Mouse (Mus musculus): Measurements from ENCODE around the gene Cldn14.
"Not testable (repeated sequence)": the region's sequence is repeated elsewhere in the genome, so short reads cannot be mapped to it uniquely, and the experiment has no call there.

Cldn14 gene

DNA sequence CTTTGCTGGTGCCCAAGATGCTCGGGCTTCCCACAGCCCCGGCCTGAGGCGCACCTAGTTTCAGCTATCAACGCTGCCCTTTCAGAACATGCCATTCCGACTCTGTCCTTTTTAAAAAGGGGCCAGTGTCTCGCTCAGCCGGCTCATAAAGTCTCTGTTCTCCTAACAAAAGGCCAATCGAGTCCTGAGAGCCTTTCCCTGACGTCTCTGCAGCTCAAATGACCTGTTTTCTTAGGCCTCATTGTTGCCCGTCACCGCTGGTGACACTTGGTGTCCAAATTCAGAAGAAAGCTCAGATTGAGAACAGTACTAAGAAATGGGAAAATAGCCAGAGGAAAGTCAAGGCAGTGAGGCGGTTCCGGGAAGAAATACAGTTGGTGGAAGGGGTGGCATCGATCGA, at the start of gene Cldn14:
Gene Cldn14, minus strand, starts transcription at position 101 of the 400 bp plus-strand sequence.
- DNase-seq, result no peak

DNA sequence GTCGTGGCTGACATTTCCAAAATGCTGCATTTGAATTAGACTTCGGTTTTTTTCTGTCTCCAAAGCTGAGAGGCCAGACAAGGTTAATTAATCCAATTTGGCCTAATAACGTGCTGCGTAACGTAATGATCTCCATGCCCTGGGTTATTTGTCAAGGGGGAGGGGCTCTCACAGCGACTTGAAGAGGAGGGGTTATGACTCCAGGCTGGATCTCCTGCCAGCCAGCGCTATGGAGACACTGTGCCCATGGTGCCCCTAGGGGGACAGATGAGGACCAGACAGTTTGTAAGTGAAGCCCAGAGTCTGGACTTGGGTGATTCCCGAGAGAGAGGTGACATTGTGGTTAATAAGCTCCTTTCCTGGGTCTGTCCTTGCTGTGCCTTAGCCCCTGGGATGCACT, 46.9 kb upstream of the Cldn14 start:
- no peak for DNase-seq

DNA sequence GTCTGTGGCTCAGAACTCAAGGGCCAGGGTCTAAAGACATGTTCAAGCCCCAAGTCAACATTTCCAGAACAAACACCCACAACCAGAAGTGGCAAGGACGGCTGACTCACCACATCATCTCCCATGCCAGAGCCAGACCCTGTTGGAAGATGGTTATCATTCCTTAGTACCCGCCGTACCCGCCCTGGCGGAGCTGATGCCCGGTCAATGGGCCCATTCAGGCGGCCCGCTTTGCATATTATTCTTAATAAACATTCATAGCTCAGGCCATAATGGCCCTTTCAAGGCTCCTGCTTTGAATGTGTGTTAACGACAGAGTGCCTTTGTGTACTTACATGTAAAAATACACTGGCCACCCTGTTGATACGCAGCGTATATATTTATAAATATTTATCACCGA, 46.5 kb upstream of the Cldn14 start:
- DNase-seq, result no peak

DNA sequence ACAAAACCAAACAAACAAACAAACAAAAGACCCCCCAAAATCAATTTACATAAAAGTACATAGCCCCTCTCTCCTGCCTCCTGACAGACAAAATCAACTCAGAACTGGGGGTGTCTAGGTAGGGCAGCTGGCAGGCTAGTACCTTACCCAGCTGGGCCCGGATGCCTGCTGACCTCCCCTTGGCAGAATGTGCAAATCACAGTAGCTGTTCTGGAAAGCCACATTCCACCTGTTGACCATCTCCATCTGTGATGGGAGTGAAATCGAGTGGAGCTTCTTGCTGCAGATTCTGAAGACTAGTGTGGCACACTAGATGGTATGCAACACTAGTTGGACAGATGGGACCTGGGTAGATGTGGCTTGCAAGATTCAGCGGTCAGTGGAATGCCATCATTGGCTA, 41.7 kb upstream of the Cldn14 start:
- peak; percentile 22 for DNase-seq

DNA sequence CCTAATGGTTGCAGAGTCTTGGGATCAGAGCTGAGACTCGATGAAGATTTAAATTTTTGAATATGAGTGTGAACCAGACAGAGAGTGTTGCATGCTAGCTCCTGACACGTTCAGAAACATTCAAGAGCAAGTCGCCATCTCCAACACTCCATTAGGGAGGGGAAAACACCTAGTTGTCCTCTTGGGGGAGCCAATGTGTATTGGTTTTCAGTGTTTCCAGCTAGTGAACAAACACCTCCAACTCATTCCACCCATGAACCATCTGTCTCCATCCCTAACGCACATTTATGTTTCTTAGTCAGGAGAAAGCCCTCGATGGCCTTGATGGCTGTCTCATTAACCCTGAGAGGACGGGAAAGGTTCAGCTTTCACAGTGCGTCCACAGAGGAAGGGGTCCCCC, 36.4 kb upstream of the Cldn14 start:
- no peak for DNase-seq

DNA sequence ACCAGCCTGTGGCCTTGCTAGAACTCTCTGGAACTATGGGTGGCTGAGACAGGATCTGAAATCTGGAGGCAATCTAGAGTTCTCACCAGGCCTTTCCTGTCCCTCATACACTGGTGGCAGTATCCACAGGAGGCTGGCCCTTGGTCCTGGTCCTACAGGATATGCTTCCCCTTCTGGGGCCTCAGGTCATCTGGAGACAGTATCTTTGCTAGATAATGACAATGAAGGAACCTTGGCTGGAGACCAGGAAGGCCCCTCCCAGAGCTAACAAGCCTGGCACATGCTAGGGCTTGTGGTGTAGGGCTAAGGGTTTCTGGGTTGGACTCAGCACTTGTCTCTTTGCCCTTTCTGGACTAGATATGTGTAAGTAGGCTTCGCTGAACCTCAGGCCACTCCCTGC, 35.2 kb upstream of the Cldn14 start:
- no peak for DNase-seq

DNA sequence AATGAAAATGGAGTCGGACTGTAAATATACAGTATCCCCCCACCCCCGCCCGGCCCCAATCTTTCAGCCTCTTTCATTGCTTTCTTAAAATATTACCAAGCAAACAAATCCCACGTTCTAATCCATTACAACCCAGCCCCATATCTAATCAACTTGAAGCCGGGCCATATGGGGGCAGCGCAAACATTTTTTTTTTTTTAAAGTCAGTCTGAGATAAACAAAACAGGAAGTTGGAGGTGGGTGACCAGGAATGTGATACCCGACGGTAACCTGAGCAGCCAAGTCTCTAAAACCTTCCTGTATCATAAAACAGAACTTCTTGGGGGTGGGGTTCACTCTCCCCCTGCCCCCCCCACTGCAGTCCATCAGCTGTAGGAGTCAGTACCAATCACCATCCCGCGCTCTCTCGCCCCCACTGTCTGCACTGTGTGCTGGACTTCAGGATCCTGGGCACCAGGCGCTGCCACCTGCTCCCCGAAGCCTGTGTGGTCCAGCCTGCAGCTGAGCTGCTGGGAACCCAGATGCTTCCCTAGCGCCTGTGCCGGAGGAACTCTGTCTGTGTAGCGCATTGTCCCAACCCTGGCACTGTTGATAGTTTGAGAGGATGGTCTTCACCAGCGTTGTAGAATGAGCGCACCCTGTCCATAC, 32.6 kb upstream of the Cldn14 start:
- no peak for DNase-seq

DNA sequence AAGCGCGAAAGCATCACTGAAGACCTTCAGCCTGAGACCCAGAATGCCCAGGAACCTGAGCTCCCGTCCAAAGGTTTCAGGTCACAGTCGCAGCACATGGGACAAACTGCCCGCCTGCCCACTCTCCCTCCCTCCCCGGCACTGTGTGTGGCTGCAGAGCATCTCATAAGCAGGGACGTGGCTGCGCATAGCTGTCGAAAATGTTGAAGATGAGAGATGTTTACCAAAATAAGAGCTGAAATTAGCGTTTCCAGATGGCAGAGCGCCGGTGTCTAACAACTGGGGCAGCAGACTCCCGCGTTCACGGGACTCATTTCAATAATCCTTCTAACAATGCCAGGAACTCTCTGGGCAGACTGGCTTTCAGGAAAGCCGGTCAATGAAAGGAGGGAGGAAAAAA, 31.8 kb upstream of the Cldn14 start:
- no peak for DNase-seq

DNA sequence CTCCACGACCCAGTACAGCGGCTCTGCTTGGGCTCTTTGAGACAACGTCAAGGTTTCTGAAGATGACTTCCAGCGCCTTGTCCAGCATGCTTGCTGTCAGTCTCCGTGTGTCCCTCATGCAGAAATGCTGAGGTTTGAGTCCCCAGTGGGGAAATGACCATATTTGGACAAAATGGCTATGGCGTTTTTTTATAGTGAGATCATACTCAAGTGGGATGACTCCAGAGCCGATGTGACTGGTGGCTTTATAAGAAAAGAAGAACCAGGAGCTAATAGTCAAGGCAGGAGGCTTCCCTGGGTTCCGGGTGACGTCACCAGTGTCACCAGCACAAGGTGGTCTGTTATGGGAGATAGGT, 30.3 kb upstream of the Cldn14 start:
- DNase-seq, result no peak

DNA sequence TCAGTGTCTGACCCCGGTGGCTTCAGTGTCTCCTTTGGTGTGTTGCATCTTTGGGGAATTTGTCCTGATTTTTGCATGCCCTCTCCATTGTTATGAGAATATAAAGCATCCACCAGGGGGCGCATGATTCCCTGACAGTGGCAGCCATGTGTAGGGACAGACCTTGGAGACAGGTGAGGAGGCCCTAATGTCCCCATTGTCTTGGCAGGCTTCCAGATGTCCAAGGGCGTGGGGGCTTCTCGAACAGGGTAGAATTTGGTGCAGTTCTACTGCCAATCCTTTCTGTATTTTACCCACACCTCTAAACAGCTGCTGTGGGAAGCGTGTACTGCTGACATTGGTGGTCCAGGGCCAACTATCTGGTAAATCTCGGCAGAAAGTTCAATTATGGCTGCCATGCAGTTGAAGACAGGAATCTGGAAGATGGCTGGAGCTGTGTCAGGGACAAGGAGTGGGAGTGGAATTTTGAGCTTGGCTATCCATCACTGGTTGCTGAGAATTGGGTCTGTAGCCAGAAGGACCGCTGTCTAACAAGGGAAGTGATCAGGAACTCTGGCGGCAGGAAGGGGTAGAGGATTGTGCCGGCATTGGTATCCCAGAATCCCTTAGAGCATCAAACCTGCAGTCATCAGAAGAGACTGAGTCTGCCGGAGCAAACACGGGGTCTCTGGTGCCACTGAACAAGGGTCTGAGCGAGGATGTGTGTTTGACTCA, 29.8 kb upstream of the Cldn14 start:
- peak; percentile 67 for DNase-seq

DNA sequence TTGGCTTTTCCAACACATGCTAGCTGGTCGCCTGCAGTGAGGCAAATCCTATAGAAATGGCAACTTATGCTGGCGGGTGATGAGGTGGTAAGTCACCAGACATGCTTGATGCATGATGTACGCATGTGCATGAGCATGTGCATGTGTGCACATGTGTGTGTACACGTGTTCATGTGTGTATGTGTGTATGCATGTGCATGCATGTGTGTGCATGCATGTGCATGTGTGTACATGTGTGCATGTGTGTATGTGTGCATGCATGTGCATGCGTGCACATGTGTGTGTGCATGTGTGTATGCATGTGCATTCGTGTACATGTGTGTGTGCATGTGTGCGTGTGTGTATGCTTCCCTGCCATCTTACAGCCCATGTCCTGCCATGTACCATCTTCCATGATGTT, 28.6 kb upstream of the Cldn14 start:
- no peak for DNase-seq

DNA sequence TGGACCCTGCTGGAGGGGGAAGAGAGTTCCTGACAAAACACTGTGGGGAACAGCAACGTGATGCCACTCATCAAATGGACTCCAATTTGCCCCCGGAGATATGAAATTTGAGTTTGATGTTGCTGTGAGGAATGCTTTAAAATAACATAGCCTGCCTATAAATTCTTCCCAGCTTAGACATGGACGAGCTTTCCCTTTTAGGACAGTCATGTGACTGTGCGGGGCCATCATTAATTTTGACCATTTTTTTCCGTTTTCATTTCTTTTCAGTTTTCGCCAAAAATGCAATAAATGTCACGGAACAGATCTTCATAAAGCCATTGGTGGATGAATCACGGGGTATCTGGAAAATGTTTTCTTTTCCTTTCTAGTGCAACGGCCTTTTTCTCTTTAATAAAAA, 25.5 kb upstream of the Cldn14 start:
- DNase-seq, result no peak

DNA sequence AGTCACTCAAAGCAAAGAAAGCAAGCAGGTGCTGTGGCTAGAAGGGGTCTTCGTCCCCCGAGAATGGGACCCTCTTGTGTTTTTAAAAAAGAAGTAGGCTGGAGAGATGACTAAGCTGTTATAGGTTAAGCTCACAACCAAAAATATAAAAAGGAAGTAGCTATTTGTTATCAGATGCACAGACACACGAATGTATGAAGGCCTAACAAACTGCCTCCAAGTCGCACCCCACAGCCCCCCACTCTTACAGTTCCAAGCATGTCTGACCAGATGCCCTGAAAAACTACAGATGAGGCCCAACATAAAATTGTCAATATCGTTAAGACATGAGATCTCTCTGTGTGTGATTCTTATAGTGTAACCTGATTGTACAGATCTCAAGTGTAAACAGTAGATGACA, 23.6 kb upstream of the Cldn14 start:
- no peak for DNase-seq

DNA sequence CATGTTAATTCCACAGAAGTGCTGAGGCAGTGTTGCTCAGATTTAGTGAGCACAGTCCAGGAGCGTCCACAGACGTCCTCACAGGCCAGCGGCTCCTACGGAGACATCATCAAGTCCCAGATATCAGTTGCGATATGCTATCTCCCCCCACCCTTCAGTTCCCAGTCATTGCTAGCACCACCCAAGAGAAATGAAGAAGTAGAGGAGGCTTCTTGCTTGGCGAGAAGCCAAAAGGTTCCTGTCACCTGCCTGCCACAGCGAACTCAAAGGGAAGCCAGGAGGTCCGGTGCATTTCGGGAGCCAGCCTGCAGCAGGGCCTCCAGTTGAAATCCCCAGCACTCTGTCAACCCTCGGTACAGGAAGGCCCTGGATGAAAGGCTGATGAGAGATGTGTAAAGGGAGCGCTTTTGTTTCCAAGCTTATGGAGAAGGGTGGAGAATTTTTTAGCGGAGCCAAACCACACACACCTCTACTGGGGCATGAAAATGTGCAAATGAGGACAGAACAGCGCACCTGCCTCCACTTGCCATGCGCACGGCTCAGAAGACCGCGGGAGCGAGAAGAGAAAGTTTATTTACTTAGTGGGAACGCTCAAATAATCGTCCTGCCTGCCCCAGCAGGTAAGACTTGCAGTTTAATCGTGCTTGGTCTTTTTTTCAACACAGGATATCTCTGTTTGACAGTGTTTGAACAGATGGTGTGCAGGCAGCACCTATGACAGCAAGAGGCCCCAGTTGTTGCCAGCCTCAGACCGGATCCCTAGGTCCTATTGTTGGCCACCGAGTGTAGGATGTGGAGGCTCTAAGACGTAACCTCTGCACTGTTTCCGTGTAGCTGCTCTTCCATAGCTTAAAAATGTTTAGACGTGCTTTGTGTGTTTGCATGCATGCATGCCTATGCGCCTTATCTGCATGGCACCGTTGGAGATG, 15.0 kb upstream of the Cldn14 start:
- DNase-seq, result no peak

DNA sequence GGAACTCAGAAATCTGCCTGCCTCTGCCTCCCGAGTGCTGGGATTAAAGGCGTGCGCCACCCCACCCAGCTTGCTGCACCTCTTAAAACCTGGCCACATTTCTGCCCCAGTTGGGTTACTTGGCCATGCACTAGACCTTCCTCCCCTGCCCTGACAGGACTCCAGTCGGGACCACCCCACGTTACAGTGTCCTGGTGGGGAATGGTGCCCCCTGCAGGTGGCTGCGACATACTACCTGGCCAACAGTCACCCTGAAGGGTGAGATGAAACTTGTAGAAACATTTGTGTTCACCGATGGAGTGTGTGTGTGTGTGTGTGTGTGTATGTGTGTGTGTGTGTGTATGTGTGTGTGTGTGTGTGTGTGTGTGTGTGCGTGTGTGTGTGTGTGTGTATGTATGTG, 11.1 kb upstream of the Cldn14 start:
- not testable (repeated sequence) for DNase-seq

DNA sequence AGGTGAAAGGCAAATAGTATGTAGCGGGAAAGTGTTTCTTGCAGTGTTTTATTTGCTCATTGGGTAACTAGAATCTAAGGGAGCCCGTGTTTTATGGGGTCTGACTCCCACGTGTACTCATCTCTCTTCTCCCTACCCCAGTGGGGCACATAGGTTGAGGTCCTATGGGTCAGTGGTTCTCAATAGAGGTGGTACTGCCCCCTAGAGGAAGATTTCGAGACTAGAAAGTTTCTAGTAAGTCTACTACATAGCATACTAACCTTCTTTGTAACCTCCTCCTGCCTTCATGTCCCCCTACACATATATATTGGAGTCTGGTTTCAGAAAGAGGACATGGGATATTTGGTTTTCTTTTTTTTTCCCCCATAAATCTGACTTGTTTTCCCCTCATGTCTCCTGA, 9.3 kb upstream of the Cldn14 start:
- DNase-seq, result no peak

DNA sequence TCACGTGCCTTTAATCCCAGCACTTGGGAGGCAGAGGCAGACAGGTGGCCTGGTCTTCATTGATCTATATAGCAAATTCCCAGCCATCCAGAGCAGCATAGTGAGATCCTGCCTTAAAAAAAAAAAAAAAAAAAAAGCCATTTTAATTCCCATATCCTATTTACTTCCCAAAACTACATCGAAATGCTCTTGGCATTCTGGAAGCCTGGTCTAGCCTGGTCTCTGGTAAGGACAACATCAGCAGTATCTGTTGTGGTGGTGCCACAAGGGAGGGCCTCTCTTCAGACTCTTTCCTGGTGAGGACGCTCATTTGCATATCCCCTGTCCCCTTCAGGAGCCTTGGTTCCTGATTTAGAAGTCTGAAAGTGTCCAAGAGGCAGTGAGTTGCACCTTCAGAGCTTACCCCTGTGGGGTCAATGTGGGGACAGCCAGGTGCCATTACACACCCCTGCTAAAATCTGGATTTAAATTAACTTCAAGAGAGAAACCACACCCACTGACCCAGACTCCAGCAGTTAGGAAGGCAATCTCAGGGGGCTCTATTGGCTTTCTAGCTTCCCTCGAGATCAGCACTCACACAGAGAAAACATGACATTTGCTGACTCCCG, 6.0 kb upstream of the Cldn14 start:
- no peak for DNase-seq

DNA sequence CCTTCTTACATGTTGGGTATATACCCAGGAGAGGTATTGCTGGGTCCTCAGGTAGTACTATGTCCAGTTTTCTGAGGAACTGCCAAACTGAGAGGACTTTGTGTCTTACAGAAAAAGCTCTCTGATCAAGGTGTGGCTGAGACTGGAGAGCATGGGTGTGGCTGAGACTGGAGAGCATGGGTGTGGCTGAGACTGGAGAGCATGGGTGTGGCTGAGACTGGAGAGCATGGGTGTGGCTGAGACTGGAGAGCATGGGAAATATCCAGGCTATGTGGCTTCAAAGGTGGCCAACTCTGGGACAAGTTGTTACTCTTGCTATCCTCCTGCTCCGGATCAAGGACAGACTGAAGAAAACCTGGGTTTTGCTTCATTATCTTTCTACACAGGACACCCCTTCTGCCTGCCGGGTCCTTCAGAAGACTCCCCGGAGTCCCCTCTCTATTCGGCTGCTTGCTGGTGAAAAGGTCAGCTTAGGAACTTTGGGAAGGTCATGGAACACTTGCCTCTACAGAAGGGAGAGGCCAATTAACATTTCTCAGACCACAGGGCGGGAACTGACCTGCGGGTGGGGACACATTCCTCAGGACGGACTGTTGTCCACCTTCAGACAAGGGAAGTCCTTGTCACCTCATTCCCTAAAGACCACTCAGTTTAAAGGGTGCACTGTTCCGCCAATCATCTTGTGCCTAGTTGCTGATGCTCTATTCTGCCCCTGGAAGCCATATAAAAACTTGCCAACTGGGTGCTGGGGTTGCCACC, 4.9 kb upstream of the Cldn14 start:
- DNase-seq, result not testable (repeated sequence)

DNA sequence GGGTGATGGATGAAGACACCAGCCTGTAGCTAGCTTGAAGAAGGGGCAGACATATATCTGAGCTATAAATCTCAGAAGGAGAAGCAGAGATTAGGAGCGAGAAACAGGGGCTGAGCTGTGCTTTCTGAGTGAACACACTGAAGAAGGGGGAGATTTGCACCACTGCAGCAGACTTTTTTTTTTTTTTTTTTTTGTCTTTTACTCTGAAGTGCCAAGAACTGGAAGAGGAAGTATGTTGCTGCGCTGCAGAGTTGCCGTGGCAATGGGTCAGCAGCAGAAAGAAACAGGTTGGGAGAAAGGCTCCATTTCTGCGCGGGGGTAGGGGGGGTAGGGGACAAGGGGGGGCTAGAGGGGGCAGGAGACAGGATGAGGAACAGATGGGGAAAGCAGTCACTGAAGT, 2.6 kb upstream of the Cldn14 start:
- DNase-seq, result no peak

DNA sequence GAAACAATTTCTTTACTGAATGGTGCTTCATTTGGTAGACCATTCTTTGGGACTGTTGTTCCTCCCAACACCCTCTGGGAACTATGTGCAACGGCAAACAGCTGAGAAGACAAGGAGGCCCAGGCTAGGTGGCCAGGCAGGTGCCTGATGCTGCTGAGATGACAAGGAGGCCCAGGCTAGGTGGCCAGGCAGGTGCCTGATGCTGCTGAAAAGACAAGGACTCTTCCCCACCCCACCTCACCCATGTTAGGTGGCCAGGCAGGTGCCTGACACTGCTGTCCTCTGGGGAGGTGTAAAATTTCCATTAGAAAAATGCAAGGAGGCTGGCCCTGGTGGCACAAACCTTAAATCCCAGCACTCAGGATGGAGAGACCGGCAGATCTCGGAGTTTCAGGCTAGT, 2.0 kb upstream of the Cldn14 start:
- no peak for DNase-seq

DNA sequence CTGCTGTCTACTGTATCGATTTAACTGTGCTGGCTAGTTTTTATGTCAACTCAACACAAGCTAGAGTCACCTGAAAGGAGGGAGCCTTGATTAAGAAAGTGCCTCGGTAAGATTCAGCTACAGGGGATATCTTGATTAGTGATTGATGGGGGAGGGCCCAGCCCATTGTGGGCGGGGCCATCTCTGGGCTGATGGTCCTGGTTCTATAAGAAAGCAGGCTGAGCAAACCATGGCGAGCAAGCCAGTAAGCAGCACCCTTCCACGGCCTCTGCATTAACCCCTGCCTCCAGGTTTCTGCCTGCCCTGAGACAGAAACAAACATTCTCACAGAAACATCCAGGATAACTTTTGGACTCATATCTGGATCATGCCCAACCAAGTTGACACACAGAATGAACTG, 1.5 kb upstream of the Cldn14 start:
- no peak for DNase-seq

DNA sequence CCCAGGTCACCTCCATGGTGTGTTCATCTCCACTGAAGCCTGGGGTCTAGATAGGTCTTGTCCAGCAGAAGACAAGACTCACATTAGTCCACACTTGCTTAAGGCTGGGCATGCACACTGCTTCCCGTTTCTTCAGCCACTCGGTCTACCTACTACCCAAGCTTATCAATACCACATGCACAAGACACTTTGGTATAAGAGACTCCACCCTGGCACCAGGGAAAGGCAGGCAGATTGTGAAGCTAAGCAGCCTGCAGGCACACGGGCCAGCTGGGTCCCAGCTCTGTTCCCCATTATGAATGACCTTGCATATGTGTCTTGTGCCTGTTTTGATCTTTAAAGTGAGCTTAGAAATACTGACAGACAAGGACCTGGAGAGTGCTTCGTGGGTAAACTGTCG, 719 bp upstream of the Cldn14 start:
- DNase-seq, result no peak
